Mouse (Mus musculus): ENCODE data around the gene Olfr47. TPM values are rescaled to one million over a fixed set of nuclear protein-coding genes. Genes with fewer than 3 reads are reported as not detected.

The Olfr47 gene
- polyA plus RNA-seq, 1 experiment from 2014 or later: not detected

DNA sequence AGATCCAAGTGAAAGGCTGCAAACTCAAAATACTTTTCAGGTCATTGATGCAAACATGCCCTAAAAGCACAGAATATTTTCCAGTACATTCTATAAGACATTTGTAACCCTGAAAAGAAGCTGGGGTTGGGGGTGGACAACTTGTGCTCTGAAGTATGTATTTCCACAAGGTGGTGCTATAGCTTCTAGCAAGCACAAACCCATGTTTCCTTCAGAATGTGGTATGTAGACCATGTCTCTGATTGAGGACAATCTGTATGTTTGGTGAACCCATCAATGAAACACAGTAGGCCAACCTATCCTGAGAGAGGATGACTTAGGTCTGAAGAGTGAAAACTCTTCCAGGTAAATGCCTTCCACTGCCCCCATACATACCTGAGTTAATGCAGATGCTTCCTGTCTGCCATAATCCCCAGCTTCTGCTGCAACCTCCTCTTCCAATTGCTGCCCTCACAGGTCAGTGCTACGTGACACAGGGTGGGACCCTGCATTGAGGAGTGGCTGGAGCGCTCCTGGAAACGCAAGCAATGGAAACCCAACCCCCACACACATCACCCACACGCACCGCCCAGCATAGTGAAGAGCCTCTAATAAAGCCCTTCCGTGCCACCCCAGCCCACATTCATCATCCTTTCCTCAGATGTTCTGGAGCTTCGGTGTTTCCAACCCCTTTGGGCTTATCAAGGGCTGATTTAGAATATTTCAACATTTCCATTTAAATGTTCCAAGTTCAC, 23.0 kb downstream of the Olfr47 start:
- WGBS: 68% methylated on average over 7 of the region's 7 CpGs
- ATAC-seq (ENCODE audit: low FRiP score): peak; percentile 11; the same call in 1 of the 2 replicates

DNA sequence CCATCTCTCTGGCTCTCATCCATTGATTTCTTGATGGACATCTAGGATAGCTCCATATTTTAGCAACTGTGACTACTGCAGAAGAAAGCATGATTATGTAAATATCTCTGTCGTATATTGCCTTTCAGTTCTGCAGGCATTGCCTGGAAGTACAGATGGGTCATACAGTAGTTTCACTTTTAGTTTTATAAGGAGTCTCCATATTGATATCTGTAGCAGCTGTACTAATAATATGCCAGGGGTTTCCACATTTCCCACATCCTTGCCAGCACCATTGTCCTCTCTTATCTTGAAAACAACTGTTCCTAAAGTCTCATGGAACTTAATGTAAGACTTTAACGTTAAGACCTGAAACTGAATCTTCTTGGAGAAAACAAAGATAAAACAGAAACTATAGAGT, 29.4 kb downstream of the Olfr47 start:
- 77% methylated on average over 2 of the region's 2 CpGs for WGBS
- Histone ChIP-seq H3K4me3 (ENCODE audit: low read depth, low read length) (no peak overlapping the region), H3K9ac (ENCODE audit: low read length) (no peak overlapping the region), H3K9me3 (ENCODE audit: control insufficient read depth, low read length) (no peaks in the 10 kb centered on the region), H3K27ac (ENCODE audit: low read depth, low read length) (no peak overlapping the region), H3K27me3 (ENCODE audit: control insufficient read depth, insufficient read depth, low read length) (peaks cover 8% of the 10 kb centered on the region), H3K4me1 (ENCODE audit: control insufficient read depth, insufficient read depth, low read length) (peaks cover 4% of the 10 kb centered on the region; the same call in 1 of the 2 replicates), H3K4me2 (no peak overlapping the region), H3K36me3 (ENCODE audit: control insufficient read depth, insufficient read depth, low read length) (no peaks in the 10 kb centered on the region)
- no peak for ATAC-seq (ENCODE audit: low FRiP score)
- DNase-seq (ENCODE audit: low spot score, missing footprints): no peak

More for the DNA sequence above, 23.0 kb downstream of the Olfr47 start:
- Histone ChIP-seq H3K27me3 (ENCODE audit: control insufficient read depth, insufficient read depth, low read length) (no peaks in the 10 kb centered on the region), H3K9ac (ENCODE audit: low read length) (no peak overlapping the region), H3K4me2 (no peak overlapping the region), H3K9me3 (ENCODE audit: control insufficient read depth, low read length) (no peaks in the 10 kb centered on the region), H3K36me3 (ENCODE audit: control insufficient read depth, insufficient read depth, low read length) (no peaks in the 10 kb centered on the region), H3K4me1 (ENCODE audit: control insufficient read depth, insufficient read depth, low read length) (no peaks in the 10 kb centered on the region), H3K27ac (ENCODE audit: low read depth, low read length) (no peak overlapping the region), H3K4me3 (ENCODE audit: low read depth, low read length) (no peak overlapping the region)
- no peak for DNase-seq (ENCODE audit: low spot score, missing footprints)

DNA sequence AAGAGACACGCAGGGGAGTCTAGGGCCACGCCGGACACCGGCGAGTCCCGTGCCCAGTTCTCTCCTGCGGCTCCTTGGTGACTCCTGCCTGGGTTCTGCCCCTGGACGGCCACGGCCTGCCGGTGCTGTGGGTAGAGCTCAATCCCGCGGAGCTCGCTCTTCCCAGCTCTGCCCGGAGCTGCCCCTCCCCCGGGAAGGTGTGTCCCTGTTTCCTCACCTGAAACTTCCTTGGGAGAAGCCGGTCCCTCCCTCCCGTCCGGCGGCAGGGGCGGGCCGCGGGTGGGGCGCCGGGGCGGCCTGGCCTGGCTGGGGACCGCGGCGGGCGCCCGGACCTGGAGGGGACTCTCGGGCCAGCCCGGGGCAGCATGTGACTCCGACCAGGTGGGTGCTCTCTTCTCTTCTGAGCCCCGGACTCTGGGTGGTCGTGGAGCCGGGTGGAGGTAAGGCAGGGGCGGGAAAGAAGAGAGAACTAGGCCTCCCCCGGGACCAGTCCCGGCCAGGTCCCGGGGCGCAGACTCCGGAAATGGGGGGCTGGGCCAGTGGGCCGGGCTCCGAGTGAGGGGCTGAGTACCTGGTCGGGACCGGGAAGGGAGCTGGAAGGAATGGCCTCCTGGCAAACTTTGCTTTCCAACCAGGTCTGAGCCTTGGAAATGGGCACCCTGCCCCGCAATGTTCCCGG, 34.2 kb downstream of the Olfr47 start, which contains the start of gene Arhgef5:
Gene Arhgef5 (plus strand): TSS at position 220 of the 679 bp plus-strand sequence.
- peak within 1 kb of the TSS; percentile 48 for H3K4me3 ChIP-seq (ENCODE audit: low read depth, low read length)
- peak within 1 kb of the TSS; percentile 61 for H3K9ac ChIP-seq (ENCODE audit: low read length)
- peaks cover 22% of the 10 kb centered on the region for H3K27me3 ChIP-seq (ENCODE audit: control insufficient read depth, insufficient read depth, low read length)
- DNase-seq (ENCODE audit: low spot score, missing footprints) (peak; percentile 91), ATAC-seq (ENCODE audit: low FRiP score) (peak; percentile 86)
- peak within 1 kb of the TSS; percentile 79 for H3K4me2 ChIP-seq
- no peaks in the 10 kb centered on the region for H3K36me3 ChIP-seq (ENCODE audit: control insufficient read depth, insufficient read depth, low read length)
- H3K27ac ChIP-seq (ENCODE audit: low read depth, low read length): no peak within 1 kb of the TSS
- H3K4me1 ChIP-seq (ENCODE audit: control insufficient read depth, insufficient read depth, low read length): peaks cover 6% of the 10 kb centered on the region
- under 1% methylated on average over 39 of the region's 48 CpGs for WGBS
- no peaks in the 10 kb centered on the region for H3K9me3 ChIP-seq (ENCODE audit: control insufficient read depth, low read length)

DNA sequence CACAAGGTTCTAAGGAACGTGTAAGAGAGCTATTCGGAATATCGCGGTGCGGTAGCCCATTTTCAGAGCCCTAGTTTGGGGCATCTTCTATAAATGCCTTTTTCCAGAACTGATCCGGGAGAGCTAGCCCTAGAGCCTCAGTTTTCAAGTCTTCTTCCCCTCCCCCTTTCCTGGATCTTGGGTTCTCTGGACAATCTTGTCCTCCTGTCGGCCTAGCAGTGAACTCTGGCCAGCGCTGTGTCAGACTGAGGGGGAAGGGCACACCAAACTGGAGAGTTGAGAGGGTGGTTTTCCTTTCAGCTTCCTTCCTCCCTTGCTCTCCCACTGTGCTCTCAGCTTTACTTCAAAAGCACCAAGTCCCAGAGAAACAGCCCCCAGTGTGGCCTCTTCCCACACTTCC, 35.0 kb downstream of the Olfr47 start:
- peaks cover 22% of the 10 kb centered on the region for H3K27me3 ChIP-seq (ENCODE audit: control insufficient read depth, insufficient read depth, low read length)
- ATAC-seq (ENCODE audit: low FRiP score) (peak; percentile 18), DNase-seq (ENCODE audit: low spot score, missing footprints) (no peak)
- 5% methylated on average over 8 of the region's 8 CpGs for WGBS
- H3K9ac ChIP-seq (ENCODE audit: low read length): peak overlapping the region; percentile 61; the same call in 1 of the 2 replicates
- H3K9me3 ChIP-seq (ENCODE audit: control insufficient read depth, low read length): no peaks in the 10 kb centered on the region
- no peaks in the 10 kb centered on the region for H3K36me3 ChIP-seq (ENCODE audit: control insufficient read depth, insufficient read depth, low read length)
- H3K4me1 ChIP-seq (ENCODE audit: control insufficient read depth, insufficient read depth, low read length): peaks cover 6% of the 10 kb centered on the region
- peak overlapping the region; percentile 79 for H3K4me2 ChIP-seq
- H3K27ac ChIP-seq (ENCODE audit: low read depth, low read length): no peak overlapping the region
- peak overlapping the region; percentile 48; the same call in 1 of the 2 replicates for H3K4me3 ChIP-seq (ENCODE audit: low read depth, low read length)

DNA sequence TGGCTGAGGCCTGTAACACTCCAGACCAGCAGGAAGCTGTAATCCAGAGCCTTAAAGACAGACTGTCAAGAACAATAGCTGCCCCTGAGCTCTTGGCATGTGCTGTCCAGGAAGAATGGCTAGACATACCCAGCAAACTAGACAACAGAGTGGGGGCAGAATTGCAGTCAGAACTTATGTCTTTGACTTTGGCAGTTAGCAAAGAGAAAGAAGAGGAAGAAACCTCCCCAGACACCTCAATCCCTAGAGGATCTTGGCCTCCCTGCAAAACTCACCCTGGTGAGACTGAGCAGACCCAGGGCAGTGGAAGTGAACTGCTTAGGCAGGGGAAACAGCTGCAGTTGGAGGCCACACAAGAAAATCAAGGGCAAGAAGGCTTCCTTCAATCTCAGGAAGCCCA, 41.3 kb downstream of the Olfr47 start:
- ATAC-seq (ENCODE audit: low FRiP score): no peak
- no peaks in the 10 kb centered on the region for H3K36me3 ChIP-seq (ENCODE audit: control insufficient read depth, insufficient read depth, low read length)
- no peak for DNase-seq (ENCODE audit: low spot score, missing footprints)
- H3K4me1 ChIP-seq (ENCODE audit: control insufficient read depth, insufficient read depth, low read length): no peaks in the 10 kb centered on the region
- no peak overlapping the region for H3K9ac ChIP-seq (ENCODE audit: low read length)
- H3K4me3 ChIP-seq (ENCODE audit: low read depth, low read length): no peak overlapping the region
- no peaks in the 10 kb centered on the region for H3K27me3 ChIP-seq (ENCODE audit: control insufficient read depth, insufficient read depth, low read length)
- no peak overlapping the region for H3K4me2 ChIP-seq
- no peak overlapping the region for H3K27ac ChIP-seq (ENCODE audit: low read depth, low read length)
- H3K9me3 ChIP-seq (ENCODE audit: control insufficient read depth, low read length): no peaks in the 10 kb centered on the region

DNA sequence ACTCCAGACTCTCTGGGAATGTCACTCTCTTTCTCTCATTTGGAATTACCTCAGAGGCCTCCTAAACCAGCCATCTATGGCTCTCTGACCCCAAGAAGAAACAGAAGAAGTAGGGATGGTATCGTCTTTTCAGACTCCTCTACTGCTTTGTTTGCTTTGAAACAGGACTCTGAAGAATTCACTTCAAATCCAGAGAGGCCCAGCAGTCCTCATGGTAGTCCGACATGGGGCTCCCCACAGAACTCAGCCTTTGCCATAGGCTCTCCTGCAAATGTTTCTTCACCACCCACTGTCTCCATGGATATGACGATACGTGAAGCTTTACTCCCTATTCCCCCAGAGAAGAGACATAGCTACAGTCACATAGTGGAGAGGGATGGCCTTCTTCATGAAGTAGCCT, 42.8 kb downstream of the Olfr47 start:
- H3K4me2 ChIP-seq: no peak overlapping the region
- no peak overlapping the region for H3K27ac ChIP-seq (ENCODE audit: low read depth, low read length)
- no peaks in the 10 kb centered on the region for H3K4me1 ChIP-seq (ENCODE audit: control insufficient read depth, insufficient read depth, low read length)
- H3K9ac ChIP-seq (ENCODE audit: low read length): no peak overlapping the region
- H3K27me3 ChIP-seq (ENCODE audit: control insufficient read depth, insufficient read depth, low read length): no peaks in the 10 kb centered on the region
- H3K36me3 ChIP-seq (ENCODE audit: control insufficient read depth, insufficient read depth, low read length): no peaks in the 10 kb centered on the region
- ATAC-seq (ENCODE audit: low FRiP score): no peak
- no peak for DNase-seq (ENCODE audit: low spot score, missing footprints)
- no peaks in the 10 kb centered on the region for H3K9me3 ChIP-seq (ENCODE audit: control insufficient read depth, low read length)
- WGBS: 74% methylated on average over 4 of the region's 4 CpGs
- H3K4me3 ChIP-seq (ENCODE audit: low read depth, low read length): no peak overlapping the region

DNA sequence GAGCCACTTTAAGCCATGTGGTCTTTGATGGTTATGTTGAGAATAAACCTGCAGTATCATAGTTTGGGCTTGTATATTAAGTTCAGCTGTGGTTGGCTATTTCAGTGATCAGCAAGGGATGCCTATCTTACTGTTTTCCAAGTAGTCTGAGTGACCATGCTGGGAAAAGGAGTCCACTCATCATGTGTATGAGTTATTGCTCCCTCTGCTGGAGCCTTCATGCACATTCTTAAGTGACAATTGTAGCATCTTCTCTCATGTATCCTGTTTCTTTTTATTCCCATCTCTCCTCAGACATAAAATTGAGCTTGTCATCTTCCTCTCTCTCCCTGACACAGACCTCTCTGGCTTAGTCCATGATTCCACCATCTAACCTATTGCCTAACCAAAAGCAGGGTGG, 46.9 kb downstream of the Olfr47 start:
- DNase-seq (ENCODE audit: low spot score, missing footprints): no peak
- no peak overlapping the region for H3K4me2 ChIP-seq
- H3K4me3 ChIP-seq (ENCODE audit: low read depth, low read length): no peak overlapping the region
- no peaks in the 10 kb centered on the region for H3K27me3 ChIP-seq (ENCODE audit: control insufficient read depth, insufficient read depth, low read length)
- H3K27ac ChIP-seq (ENCODE audit: low read depth, low read length): no peak overlapping the region
- no peak overlapping the region for H3K9ac ChIP-seq (ENCODE audit: low read length)
- H3K36me3 ChIP-seq (ENCODE audit: control insufficient read depth, insufficient read depth, low read length): no peaks in the 10 kb centered on the region
- H3K9me3 ChIP-seq (ENCODE audit: control insufficient read depth, low read length): no peaks in the 10 kb centered on the region
- H3K4me1 ChIP-seq (ENCODE audit: control insufficient read depth, insufficient read depth, low read length): no peaks in the 10 kb centered on the region
- ATAC-seq (ENCODE audit: low FRiP score): no peak

DNA sequence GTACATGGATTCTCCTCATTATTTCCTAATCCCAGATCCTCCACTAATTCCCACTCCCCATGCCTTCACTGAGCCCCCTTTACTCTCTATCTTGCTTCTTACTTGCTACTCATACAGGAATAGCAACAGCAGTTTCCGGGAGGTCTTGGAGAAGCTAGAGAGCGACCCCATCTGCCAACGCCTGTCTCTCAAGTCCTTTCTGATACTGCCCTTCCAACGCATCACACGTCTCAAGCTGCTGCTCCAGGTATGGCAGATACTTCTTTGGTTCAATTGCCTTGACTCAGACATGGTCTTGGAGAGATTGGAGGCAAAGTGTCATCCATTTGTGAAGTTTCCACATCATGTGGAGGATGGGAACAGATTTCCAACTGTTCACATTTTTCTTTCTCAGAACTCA, 49.2 kb downstream of the Olfr47 start:
- Histone ChIP-seq H3K27me3 (ENCODE audit: control insufficient read depth, insufficient read depth, low read length) (no peaks in the 10 kb centered on the region), H3K36me3 (ENCODE audit: control insufficient read depth, insufficient read depth, low read length) (no peaks in the 10 kb centered on the region), H3K27ac (ENCODE audit: low read depth, low read length) (no peak overlapping the region), H3K9me3 (ENCODE audit: control insufficient read depth, low read length) (no peaks in the 10 kb centered on the region), H3K4me2 (no peak overlapping the region), H3K4me1 (ENCODE audit: control insufficient read depth, insufficient read depth, low read length) (no peaks in the 10 kb centered on the region), H3K4me3 (ENCODE audit: low read depth, low read length) (no peak overlapping the region), H3K9ac (ENCODE audit: low read length) (no peak overlapping the region)
- DNase-seq (ENCODE audit: low spot score, missing footprints): no peak
- WGBS: 93% methylated on average over 5 of the region's 5 CpGs
- no peak for ATAC-seq (ENCODE audit: low FRiP score)
